Mouse (Mus musculus): ENCODE results near the gene Stab2. TPM values are rescaled to one million over a fixed set of nuclear protein-coding genes. Genes with fewer than 3 reads are reported as not detected.

The Stab2 gene
- total and polyA plus RNA-seq, 3 experiments: 0.09 TPM; not detected in 2

- Histone ChIP-seq H3K9ac (ENCODE audit: insufficient read depth, low read depth) (no peak overlapping the region), H3K27ac (ENCODE audit: insufficient read depth, low read depth) (no peak overlapping the region), H3K4me2 (ENCODE audit: insufficient read depth, low read depth, poor library complexity, severe bottlenecking) (peak overlapping the region; percentile 54), H3K79me2 (replicated peaks; ENCODE audit: control insufficient read depth, extremely low read depth, insufficient read depth, poor library complexity, severe bottlenecking) (no peaks in the 10 kb centered on the region), H3K36me3 (replicated peaks in 1 of 2; ENCODE audit: control insufficient read depth in 1 of 2, insufficient read depth in 1 of 2, low read length in 1 of 2) (no peaks in the 10 kb centered on the region), H3K4me3 (replicated peaks in 1 of 3; ENCODE audit: low read depth in 2 of 3, low read length in 2 of 3, poor library complexity in 1 of 3) (no peak overlapping the region), H3K27me3 (replicated peaks) (no peaks in the 10 kb centered on the region), H3K4me1 (ENCODE audit: control insufficient read depth in 1 of 2, insufficient read depth in 2 of 2) (peaks cover 6 to 11% of the 10 kb centered on the region in 2 experiments), H3K9me3 (replicated peaks; ENCODE audit: low read length) (no peaks in the 10 kb centered on the region)
- in situ Hi-C loops (cut with MboI; ENCODE audit: low pct_ligation_motif_present, low pct_unique_long_range_greater_than_20kb, low sequenced_read_pairs): no loop called here
- no peak for DNase-seq (ENCODE audit: extremely low read depth)
- TF ChIP-seq MAFK (IDR thresholded peaks at IDR 0.05; ENCODE audit: insufficient replicate concordance, low read length): no peak
- peak; percentile 45; the same call in 1 of the 2 replicates for TF ChIP-seq MAX (IDR thresholded peaks at IDR 0.05; ENCODE audit: low read length)
- 0 out of 2 replicates have a peak, but pooled peaks have one; percentile 37 for TF ChIP-seq MYC (IDR thresholded peaks at IDR 0.05; ENCODE audit: low read depth, low read length)
- TF ChIP-seq IRF4 (IDR thresholded peaks at IDR 0.05; ENCODE audit: low read depth, low read length): peak; percentile 49; the same call in 1 of the 2 replicates
- TF ChIP-seq BHLHE40 (IDR thresholded peaks at IDR 0.05; ENCODE audit: low read depth, low read length): peak; percentile 45; the same call in 1 of the 2 replicates
- dilution Hi-C loops (cut with MboI; ENCODE audit: extremely low pct_ligation_motif_present, extremely low pct_unique_long_range_greater_than_20kb, low sequenced_read_pairs): no loop called here
Measured at GRCm38 (mm10) chr10:87036271-87036703, 28.5 kb upstream of the Stab2 start.

GRCm38 (mm10) chr10:87035866-87036265, 28.0 kb upstream of the Stab2 start:
- no peaks in the 10 kb centered on the region for H3K27me3 ChIP-seq (replicated peaks)
- H3K9ac ChIP-seq (ENCODE audit: insufficient read depth, low read depth): no peak overlapping the region
- dilution Hi-C loops (cut with MboI; ENCODE audit: extremely low pct_ligation_motif_present, extremely low pct_unique_long_range_greater_than_20kb, low sequenced_read_pairs) (no loop called here), in situ Hi-C loops (cut with MboI; ENCODE audit: low pct_ligation_motif_present, low pct_unique_long_range_greater_than_20kb, low sequenced_read_pairs) (no loop called here)
- DNase-seq (ENCODE audit: extremely low read depth): no peak
- no peaks in the 10 kb centered on the region for H3K36me3 ChIP-seq (replicated peaks in 1 of 2; ENCODE audit: control insufficient read depth in 1 of 2, insufficient read depth in 1 of 2, low read length in 1 of 2)
- no peaks in the 10 kb centered on the region for H3K9me3 ChIP-seq (replicated peaks; ENCODE audit: low read length)
- H3K4me2 ChIP-seq (ENCODE audit: insufficient read depth, low read depth, poor library complexity, severe bottlenecking): no peak overlapping the region
- no peak overlapping the region for H3K4me3 ChIP-seq (replicated peaks in 1 of 3; ENCODE audit: low read depth in 2 of 3, low read length in 2 of 3, poor library complexity in 1 of 3)
- H3K27ac ChIP-seq (ENCODE audit: insufficient read depth, low read depth): no peak overlapping the region
- TF ChIP-seq E2F4 (IDR thresholded peaks at IDR 0.05; ENCODE audit: insufficient replicate concordance, low read depth, low read length): no peak
- no peak for TF ChIP-seq EP300 (IDR thresholded peaks at IDR 0.05; ENCODE audit: low read length)
- TF ChIP-seq BHLHE40 (IDR thresholded peaks at IDR 0.05; ENCODE audit: low read depth, low read length): no peak
- no peak for TF ChIP-seq TCF12 (IDR thresholded peaks at IDR 0.05; ENCODE audit: low read depth, low read length)
- peaks cover 3 to 8% of the 10 kb centered on the region in 2 experiments; a peak in 3 of 4 replicates for H3K4me1 ChIP-seq (ENCODE audit: control insufficient read depth in 1 of 2, insufficient read depth in 2 of 2)
- no peaks in the 10 kb centered on the region for H3K79me2 ChIP-seq (replicated peaks; ENCODE audit: control insufficient read depth, extremely low read depth, insufficient read depth, poor library complexity, severe bottlenecking)

GRCm38 (mm10) chr10:87032768-87033167, 24.9 kb upstream of the Stab2 start:
- dilution Hi-C loops (cut with MboI; ENCODE audit: extremely low pct_ligation_motif_present, extremely low pct_unique_long_range_greater_than_20kb, low sequenced_read_pairs): no loop called here
- DNase-seq (ENCODE audit: extremely low read depth): no peak
- no peaks in the 10 kb centered on the region for H3K79me2 ChIP-seq (replicated peaks; ENCODE audit: control insufficient read depth, extremely low read depth, insufficient read depth, poor library complexity, severe bottlenecking)

More at GRCm38 (mm10) chr10:87032768-87033167, 24.9 kb upstream of the Stab2 start:
- Histone ChIP-seq H3K27ac (ENCODE audit: insufficient read depth, low read depth) (no peak overlapping the region), H3K9ac (ENCODE audit: insufficient read depth, low read depth) (no peak overlapping the region), H3K4me3 (replicated peaks in 1 of 3; ENCODE audit: low read depth in 2 of 3, low read length in 2 of 3, poor library complexity in 1 of 3) (no peak overlapping the region), H3K4me2 (ENCODE audit: insufficient read depth, low read depth, poor library complexity, severe bottlenecking) (no peak overlapping the region), H3K4me1 (ENCODE audit: control insufficient read depth in 1 of 2, insufficient read depth in 2 of 2) (peaks cover 3 to 8% of the 10 kb centered on the region in 2 experiments; a peak in 2 of 4 replicates), H3K9me3 (replicated peaks; ENCODE audit: low read length) (no peaks in the 10 kb centered on the region), H3K36me3 (replicated peaks in 1 of 2; ENCODE audit: control insufficient read depth in 1 of 2, insufficient read depth in 1 of 2, low read length in 1 of 2) (no peaks in the 10 kb centered on the region), H3K27me3 (replicated peaks) (no peaks in the 10 kb centered on the region)
- no peak for TF ChIP-seq CHD1 (IDR thresholded peaks at IDR 0.05; ENCODE audit: low read depth, low read length)
- no peak for TF ChIP-seq JUND (conservative IDR thresholded peaks at IDR 0.05; ENCODE audit: low read depth, low read length)
- TF ChIP-seq GABPA (IDR thresholded peaks at IDR 0.05; ENCODE audit: insufficient replicate concordance, low read depth, low read length): no peak
- in situ Hi-C loops (cut with MboI; ENCODE audit: low pct_ligation_motif_present, low pct_unique_long_range_greater_than_20kb, low sequenced_read_pairs): no loop called here
